Comparison of ENCODE assay signal across 8 mouse cellular contexts in the genomic region with DNA sequence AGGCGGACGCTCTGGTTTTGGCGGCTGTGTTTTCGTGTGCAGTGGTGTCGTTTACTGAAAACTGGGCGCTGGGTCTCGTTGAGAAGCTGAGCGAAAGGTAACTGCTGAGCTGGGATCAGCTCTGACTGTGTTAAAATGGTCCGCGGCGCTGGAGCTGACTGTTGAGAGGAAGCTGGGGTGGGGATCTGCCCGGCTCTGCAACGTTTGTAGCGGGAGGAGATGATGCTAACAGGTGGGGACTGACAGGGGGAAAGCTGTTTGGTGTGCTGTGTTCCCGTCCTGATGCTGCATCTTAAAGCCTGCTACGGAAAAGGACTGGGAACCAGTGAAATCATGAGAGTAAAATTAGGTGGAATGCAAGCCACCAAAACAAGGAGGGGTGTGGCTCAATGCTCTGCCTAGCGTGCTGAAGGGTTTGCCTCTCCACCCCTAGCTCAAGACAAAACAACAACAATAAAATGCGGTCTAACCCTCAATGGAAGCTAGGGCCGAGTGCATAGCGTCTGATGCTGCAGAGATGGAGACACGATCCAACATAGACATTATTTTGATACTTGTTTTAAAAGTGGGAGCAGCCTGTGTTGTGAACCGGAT. TPM values are rescaled to one million over a fixed set of nuclear protein-coding genes. Genes with fewer than 3 reads are reported as not detected.
DNase-seq lines count a peak whose midpoint lies in the region; ATAC-seq and TF ChIP-seq lines count a peak whose summit lies in the region.

No protein-coding gene starts in this region.

- H3K79me2 ChIP-seq in myocyte (ENCODE audit: control insufficient read depth, insufficient read depth), result peaks cover 23% of the 10 kb centered on the region

- ATAC-seq in lung, embryonic 15.5 days (ENCODE audit: borderline replicate concordance, extremely low read depth, low FRiP score, low TSS enrichment), result 0 out of 2 replicates have a peak, but pooled peaks have one; percentile 37
- ATAC-seq in embryonic facial prominence, embryonic 11.5 days (replicated peaks; ENCODE audit: insufficient number of reproducible peaks, low FRiP score, low TSS enrichment, low read depth), result peak; percentile 53
- peak; percentile 45; the same call in 1 of the 2 replicates for ATAC-seq in intestine, embryonic 14.5 days (replicated peaks; ENCODE audit: low FRiP score, low TSS enrichment, low read depth)

- DNase-seq in lung, postnatal 14 days, result no peak
- DNase-seq in embryonic facial prominence, embryonic 11.5 days (ENCODE audit: low spot score), result peak; percentile 13
- DNase-seq in intestine, embryonic 14.5 days (ENCODE audit: low spot score), result no peak
- DNase-seq in urinary bladder, adult 18-20 months (ENCODE audit: low spot score in 2 of 2), result no peak
- DNase-seq in kidney, postnatal 36 days, result no peak
- no peak for DNase-seq in urinary bladder, postnatal 25 days (ENCODE audit: low spot score)

- H3K9ac ChIP-seq in lung, embryonic 15.5 days, result peak overlapping the region; percentile 57
- H3K9ac ChIP-seq in embryonic facial prominence, embryonic 11.5 days (replicated peaks; ENCODE audit: low read length), result peak overlapping the region; percentile 47
- peak overlapping the region; percentile 66 for H3K9ac ChIP-seq in intestine, embryonic 14.5 days (ENCODE audit: low read length)

- peaks cover 10% of the 10 kb centered on the region for H3K4me1 ChIP-seq in lung, embryonic 15.5 days
- no peaks in the 10 kb centered on the region for H3K4me1 ChIP-seq in embryonic facial prominence, embryonic 11.5 days (ENCODE audit: control insufficient read depth, insufficient read depth, low read length)
- peaks cover 4% of the 10 kb centered on the region; the same call in 1 of the 2 replicates for H3K4me1 ChIP-seq in intestine, embryonic 14.5 days (replicated peaks; ENCODE audit: control insufficient read depth, insufficient read depth, low read length)

- H3K27ac ChIP-seq in lung, embryonic 15.5 days, result peak overlapping the region; percentile 89; the same call in 1 of the 2 replicates
- no peak overlapping the region for H3K27ac ChIP-seq in embryonic facial prominence, embryonic 11.5 days (replicated peaks; ENCODE audit: low read depth, low read length)
- H3K27ac ChIP-seq in intestine, embryonic 14.5 days (ENCODE audit: low read depth), result peak overlapping the region; percentile 97

- no peaks in the 10 kb centered on the region for H3K36me3 ChIP-seq in lung, embryonic 15.5 days
- H3K36me3 ChIP-seq in embryonic facial prominence, embryonic 11.5 days (replicated peaks; ENCODE audit: control insufficient read depth, insufficient read depth, low read depth, low read length), result no peaks in the 10 kb centered on the region
- H3K36me3 ChIP-seq in intestine, embryonic 14.5 days (ENCODE audit: control insufficient read depth, insufficient read depth, low read length), result no peaks in the 10 kb centered on the region
- no peaks in the 10 kb centered on the region for H3K36me3 ChIP-seq in myocyte (ENCODE audit: control insufficient read depth, insufficient read depth)

- peak overlapping the region; percentile 97 for H3ac ChIP-seq in myocyte (ENCODE audit: control insufficient read depth, insufficient read length)

- WGBS in lung, embryonic 15.5 days, result 1% methylated on average over 22 of the region's 22 CpGs
- 2% methylated on average over 22 of the region's 22 CpGs for WGBS in embryonic facial prominence, embryonic 11.5 days
- under 1% methylated on average over 22 of the region's 22 CpGs for WGBS in intestine, embryonic 14.5 days

- no peak for TF ChIP-seq POLR2A in myocyte (IDR thresholded peaks at IDR 0.05; ENCODE audit: insufficient read length, low read depth)

- H3K9me3 ChIP-seq in lung, embryonic 15.5 days, result no peaks in the 10 kb centered on the region
- no peaks in the 10 kb centered on the region for H3K9me3 ChIP-seq in embryonic facial prominence, embryonic 11.5 days (replicated peaks; ENCODE audit: control insufficient read depth, low read length)
- no peaks in the 10 kb centered on the region for H3K9me3 ChIP-seq in intestine, embryonic 14.5 days (ENCODE audit: control insufficient read depth, low read length)

- H3K27me3 ChIP-seq in lung, embryonic 15.5 days, result no peaks in the 10 kb centered on the region
- no peaks in the 10 kb centered on the region for H3K27me3 ChIP-seq in embryonic facial prominence, embryonic 11.5 days (ENCODE audit: control insufficient read depth, insufficient read depth, low read length)
- H3K27me3 ChIP-seq in intestine, embryonic 14.5 days (replicated peaks; ENCODE audit: control insufficient read depth, insufficient read depth, low read length), result no peaks in the 10 kb centered on the region
- no peaks in the 10 kb centered on the region for H3K27me3 ChIP-seq in myocyte (ENCODE audit: control insufficient read depth, insufficient read depth, insufficient read length)

- peak overlapping the region; percentile 67 for H3K4me2 ChIP-seq in lung, embryonic 15.5 days
- peak overlapping the region; percentile 50 for H3K4me2 ChIP-seq in embryonic facial prominence, embryonic 11.5 days (ENCODE audit: low read depth, low read length)
- peak overlapping the region; percentile 63 for H3K4me2 ChIP-seq in intestine, embryonic 14.5 days (ENCODE audit: low read length)
- H3K4me2 ChIP-seq in myocyte (ENCODE audit: low read depth), result peak overlapping the region; percentile 77

- peak overlapping the region; percentile 63 for H3K4me3 ChIP-seq in lung, embryonic 15.5 days
- H3K4me3 ChIP-seq in embryonic facial prominence, embryonic 11.5 days (ENCODE audit: low read depth, low read length), result peak overlapping the region; percentile 45
- peak overlapping the region; percentile 74 for H3K4me3 ChIP-seq in intestine, embryonic 14.5 days (ENCODE audit: low read depth, low read length)
- H3K4me3 ChIP-seq in myocyte, result peak overlapping the region; percentile 84

TF ChIP-seq in myocyte, 11 proteins besides CTCF, POLR2A, EP300 and RAD21:
- TF ChIP-seq POLR2AphosphoS2 (IDR thresholded peaks at IDR 0.05; ENCODE audit: insufficient read length, low read depth), result no peak
- TF ChIP-seq TCF12 (IDR thresholded peaks at IDR 0.05; ENCODE audit: insufficient read depth, poor library complexity, severe bottlenecking), result no peak
- no peak for TF ChIP-seq REST (IDR thresholded peaks at IDR 0.05; ENCODE audit: insufficient read depth, insufficient read length)
- no peak for TF ChIP-seq CEBPB (IDR thresholded peaks at IDR 0.05; ENCODE audit: insufficient read depth, poor library complexity, severe bottlenecking)
- no peak for TF ChIP-seq SRF (IDR thresholded peaks at IDR 0.05; ENCODE audit: control insufficient read depth, insufficient read length, low read depth)
- TF ChIP-seq E2F4 (IDR thresholded peaks at IDR 0.05; ENCODE audit: insufficient read depth), result no peak
- no peak for TF ChIP-seq MAX (IDR thresholded peaks at IDR 0.05; ENCODE audit: low read depth)
- TF ChIP-seq TCF3 (IDR thresholded peaks at IDR 0.05; ENCODE audit: insufficient read length, low read depth), result no peak
- no peak for TF ChIP-seq MYOG (IDR thresholded peaks at IDR 0.05; ENCODE audit: control insufficient read depth in 1 of 3, insufficient read depth in 1 of 3, insufficient read length in 2 of 3, low read depth in 2 of 3)
- TF ChIP-seq USF1 (IDR thresholded peaks at IDR 0.05; ENCODE audit: low read depth), result no peak
- no peak for TF ChIP-seq MYOD1 (IDR thresholded peaks at IDR 0.05; ENCODE audit: control insufficient read depth in 1 of 3, insufficient read length in 2 of 3, low read depth in 2 of 3)

RNA-seq across cellular contexts. Expression of gene Mettl4, which starts 0.4 kb away (rescaled TPM):
- polyA plus RNA-seq in lung, embryonic 15.5 days (2015; fragmentation: Nextera tagmentation; extraction: Ambion mirVana), result 19.6 and 21.6 TPM in 2 replicates
- 36.1 and 36.3 TPM in 2 replicates for polyA plus RNA-seq in embryonic facial prominence, embryonic 11.5 days (2014; fragmentation: Nextera tagmentation; extraction: Ambion mirVana)
- polyA plus RNA-seq in intestine, embryonic 14.5 days (2014; fragmentation: Nextera tagmentation; extraction: Ambion mirVana), result 22.0 and 24.3 TPM in 2 replicates
- 2.5 TPM for polyA plus RNA-seq in myocyte (2012; fragmentation: generic; extraction: Trizol)
